Comparison of ENCODE assay signal across 8 mouse cellular contexts in the genomic region with DNA sequence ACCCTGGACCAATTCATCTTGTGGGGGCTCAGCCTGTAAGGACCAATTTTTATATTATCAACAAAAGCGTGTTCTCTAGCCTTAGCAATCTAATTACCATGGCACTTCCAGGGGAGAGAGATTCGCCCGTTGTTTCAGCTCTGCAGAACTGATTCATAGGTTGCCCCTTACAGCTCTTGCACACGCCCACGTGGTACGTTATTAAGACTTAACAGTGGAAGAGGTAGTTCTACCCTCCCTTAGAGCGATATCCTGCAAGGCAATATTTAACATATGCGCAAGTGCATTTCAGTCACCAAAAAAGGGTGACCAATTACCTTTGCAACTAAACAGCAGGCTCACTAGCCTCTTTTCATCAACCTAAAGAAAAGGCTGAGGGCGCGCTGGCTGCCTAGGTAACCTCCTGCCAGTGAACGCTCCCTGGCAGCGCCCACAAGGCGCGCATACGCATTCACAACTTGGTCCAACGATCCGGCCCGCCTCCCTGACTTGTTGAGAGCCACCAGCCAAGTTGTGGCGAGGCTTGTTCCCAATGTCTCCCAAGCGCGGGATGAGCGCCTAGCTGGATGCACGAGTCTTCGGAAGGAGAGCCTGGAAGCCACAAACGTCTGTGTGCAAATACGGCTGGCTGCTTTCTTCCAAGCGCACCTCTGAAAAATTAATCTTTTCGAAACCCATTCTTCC. TPM values are rescaled to one million over a fixed set of nuclear protein-coding genes. Genes with fewer than 3 reads are reported as not detected.
DNase-seq lines count a peak whose midpoint lies in the region; ATAC-seq and TF ChIP-seq lines count a peak whose summit lies in the region.

No protein-coding gene starts in this region.

- no peak overlapping the region for H3K9ac ChIP-seq in forebrain, embryonic 16.5 days (replicated peaks; ENCODE audit: low read depth, low read length)
- H3K9ac ChIP-seq in midbrain, postnatal 0 days (replicated peaks; ENCODE audit: low read length, poor library complexity, severe bottlenecking): no peak overlapping the region

- no peaks in the 10 kb centered on the region for H3K36me3 ChIP-seq in forebrain, embryonic 16.5 days (ENCODE audit: control insufficient read depth, insufficient read depth)
- H3K36me3 ChIP-seq in midbrain, postnatal 0 days (ENCODE audit: insufficient read depth, low read length): no peaks in the 10 kb centered on the region

- WGBS in forebrain, embryonic 16.5 days: 20% methylated on average over 28 of the region's 28 CpGs
- WGBS in midbrain, postnatal 0 days: 27% methylated on average over 28 of the region's 28 CpGs

- no peak overlapping the region for H3K27ac ChIP-seq in forebrain, embryonic 16.5 days (ENCODE audit: low read length)
- H3K27ac ChIP-seq in midbrain, postnatal 0 days (ENCODE audit: low read depth, low read length): no peak overlapping the region

- H3K9me3 ChIP-seq in forebrain, embryonic 16.5 days (ENCODE audit: control insufficient read depth, low read length): no peaks in the 10 kb centered on the region
- H3K9me3 ChIP-seq in midbrain, postnatal 0 days (ENCODE audit: low read length): no peaks in the 10 kb centered on the region

- ATAC-seq in forebrain, embryonic 16.5 days: no peak
- no peak for ATAC-seq in midbrain, postnatal 0 days (ENCODE audit: low FRiP score)
- ATAC-seq in monocyte, adult 5-6 weeks (replicated peaks; ENCODE audit: insufficient number of reproducible peaks, low FRiP score, low TSS enrichment, poor library complexity, severe bottlenecking): no peak

- peaks cover 16% of the 10 kb centered on the region for H3K4me1 ChIP-seq in forebrain, embryonic 16.5 days (replicated peaks; ENCODE audit: control insufficient read depth, insufficient read depth, low read length)
- no peaks in the 10 kb centered on the region for H3K4me1 ChIP-seq in midbrain, postnatal 0 days (ENCODE audit: insufficient read depth, low read length)

- TF ChIP-seq CTCF in midbrain, postnatal 0 days (IDR thresholded peaks at IDR 0.05): no peak

- H3K27me3 ChIP-seq in forebrain, embryonic 16.5 days (replicated peaks; ENCODE audit: control insufficient read depth, insufficient read depth, low read length): 0 out of 2 replicates have a peak, but pooled peaks cover 5% of the 10 kb centered on the region
- 0 out of 2 replicates have a peak, but pooled peaks cover 6% of the 10 kb centered on the region for H3K27me3 ChIP-seq in midbrain, postnatal 0 days (ENCODE audit: insufficient read depth, low read length)

- peak overlapping the region; percentile 42 for H3K4me3 ChIP-seq in forebrain, embryonic 16.5 days (replicated peaks; ENCODE audit: low read length)
- peak overlapping the region; percentile 47 for H3K4me3 ChIP-seq in midbrain, postnatal 0 days (ENCODE audit: low read depth, low read length)

- DNase-seq in embryo, embryonic 10 days (ENCODE audit: low spot score): peak; percentile 64
- DNase-seq in embryo, embryonic 9.5 days (ENCODE audit: extremely low spot score): no peak
- peak; percentile 9 for DNase-seq in ES-CJ7 (ENCODE audit: low read depth, low spot score)
- peak; percentile 26 for DNase-seq in kidney, postnatal 14 days
- peak; percentile 48 for DNase-seq in midbrain, postnatal 0 days (ENCODE audit: low spot score)
- no peak for DNase-seq in urinary bladder, adult 2 months (ENCODE audit: low spot score)

- peak overlapping the region; percentile 55 for H3K4me2 ChIP-seq in forebrain, embryonic 16.5 days (ENCODE audit: low read length)
- H3K4me2 ChIP-seq in midbrain, postnatal 0 days (ENCODE audit: low read depth, low read length, poor library complexity, severe bottlenecking): peak overlapping the region; percentile 80

RNA-seq across cellular contexts. Expression of a gene that starts 1.6 kb away (rescaled TPM):
- 35.8 and 48.2 TPM in 2 replicates for polyA plus RNA-seq in forebrain, embryonic 16.5 days (2015; fragmentation: Nextera tagmentation; extraction: Ambion mirVana)
- total RNA-seq in midbrain, postnatal 0 days (2014; rRNA removed): 19.3 and 32.7 TPM in 2 replicates
- polyA plus RNA-seq in midbrain, postnatal 0 days (2015; fragmentation: Nextera tagmentation; extraction: Ambion mirVana): 61.7 and 69.3 TPM in 2 replicates
- polyA plus RNA-seq in urinary bladder, adult 2 months (2012; rRNA removed): 50.0 and 55.9 TPM in 2 replicates
- not detected in 3 replicates for total RNA-seq in monocyte, adult 5-6 weeks (2017)

Comparison
In these comparisons a context has a peak if more than half of its experiments do, and no peak if none do; other contexts are left out.
1. DNase-seq: peak in embryo, embryonic 10 days (single experiment), ES-CJ7 (single experiment), kidney, postnatal 14 days (single experiment) and midbrain, postnatal 0 days (single experiment); none in embryo, embryonic 9.5 days (single experiment) and urinary bladder, adult 2 months (single experiment).